Mouse (Mus musculus) MEL (cell line): ENCODE results near the gene Atp13a1. TPM values are rescaled to one million over a fixed set of nuclear protein-coding genes. Genes with fewer than 3 reads are reported as not detected.

Source experiments
- DNase-seq: peaks from one replicate; pipeline ENCODE4 v3.0.0; 2011; ENCODE audit warnings: low read depth, low spot score
- H3K27ac ChIP-seq: 2 replicates; pipeline ENCODE4 v1.5.1; 2012; ENCODE audit warnings: low read depth, mild to moderate bottlenecking, control low read depth, low read length, moderate library complexity; ENCODE audit not compliant: control insufficient read depth
- H3K27me3 ChIP-seq, 2 experiments: fragments of 150-350 bp in 1 of 2; sonication (generic) in 1 of 2; 2 replicates each; pipeline ENCODE4 v1.6.1; 2012; ENCODE audit warnings: low read length in 2 of 2, mild to moderate bottlenecking in 2 of 2, improper control_type of control experiment in 1 of 2, moderate library complexity in 1 of 2; ENCODE audit not compliant: insufficient read depth in 2 of 2, control insufficient read depth in 1 of 2
- H3K36me3 ChIP-seq, 2 experiments: 2 replicates each; pipeline ENCODE4 v1.6.1; 2012 to 2014; ENCODE audit warnings: low read length in 2 of 2, improper control_type of control experiment in 1 of 2, inconsistent platforms in 1 of 2, mild to moderate bottlenecking in 1 of 2; ENCODE audit not compliant: insufficient read depth in 2 of 2, control insufficient read depth in 1 of 2
- H3K4me1 ChIP-seq, 2 experiments: fragments of 150-350 bp in 1 of 2; sonication (generic) in 1 of 2; 2 replicates each; pipeline ENCODE4 v1.6.1; 2012; ENCODE audit warnings: low read length in 2 of 2, improper control_type of control experiment in 1 of 2, mild to moderate bottlenecking in 1 of 2; ENCODE audit not compliant: insufficient read depth in 2 of 2, control insufficient read depth in 1 of 2
- H3K4me3 ChIP-seq, 2 experiments: fragments of 150-350 bp in 1 of 2; sonication (generic) in 1 of 2; 2 replicates each; pipeline ENCODE4 v1.5.1; 2012; ENCODE audit warnings: low read depth in 2 of 2, low read length in 2 of 2, mild to moderate bottlenecking in 2 of 2, moderate library complexity in 2 of 2, control low read depth in 1 of 2, improper control_type of control experiment in 1 of 2; ENCODE audit not compliant: control insufficient read depth in 1 of 2, insufficient read depth in 1 of 2
- H3K79me2 ChIP-seq: 2 replicates; pipeline ENCODE4 v1.6.1; 2012; ENCODE audit warnings: mild to moderate bottlenecking, low read length, moderate library complexity; ENCODE audit not compliant: control insufficient read depth, poor library complexity, insufficient read depth
- H3K9ac ChIP-seq: 2 replicates; pipeline ENCODE4 v1.6.1; 2012; ENCODE audit warnings: low read depth, mild to moderate bottlenecking, control low read depth, low read length, moderate library complexity; ENCODE audit not compliant: control insufficient read depth, poor library complexity, severe bottlenecking
- H3K9me3 ChIP-seq: fragments of 150-350 bp; sonication (generic); replicated peaks from 2 replicates; pipeline ENCODE4 v1.6.1; 2012; ENCODE audit warnings: mild to moderate bottlenecking, low read length, improper control_type of control experiment, moderate library complexity; ENCODE audit not compliant: insufficient read depth
- CHD1 ChIP-seq: IDR thresholded peaks from 2 replicates; pipeline ENCODE4 v1.6.1; 2012; ENCODE audit warnings: low read depth, mild to moderate bottlenecking, inconsistent platforms, low read length, improper control_type of control experiment
- CHD2 ChIP-seq: IDR thresholded peaks from 2 replicates; pipeline ENCODE4 v1.6.1; 2011; ENCODE audit warnings: low read length, improper control_type of control experiment
- CTCF ChIP-seq, 3 experiments: IDR thresholded peaks in 2 of 3; conservative IDR thresholded peaks in 1 of 3; 2 replicates each; pipeline ENCODE4 v1.5.1; 2011 to 2012; ENCODE audit warnings: low read length in 3 of 3, low read depth in 2 of 3, mild to moderate bottlenecking in 2 of 3, improper control_type of control experiment in 1 of 3, inconsistent platforms in 1 of 3, mixed read lengths in 1 of 3, moderate library complexity in 1 of 3; ENCODE audit not compliant: control insufficient read depth in 1 of 3, insufficient read depth in 1 of 3, poor library complexity in 1 of 3, severe bottlenecking in 1 of 3
- EP300 ChIP-seq, 2 experiments: IDR thresholded peaks; 2 replicates each; pipeline ENCODE4 v1.6.1; 2011; ENCODE audit warnings: improper control_type of control experiment in 2 of 2, low read length in 2 of 2, low read depth in 1 of 2, mild to moderate bottlenecking in 1 of 2
- ETS1 ChIP-seq: IDR thresholded peaks from 2 replicates; pipeline ENCODE4 v1.6.1; 2012; ENCODE audit warnings: low read depth, mild to moderate bottlenecking, inconsistent platforms, low read length, improper control_type of control experiment, moderate library complexity
- GABPA ChIP-seq: IDR thresholded peaks from 2 replicates; pipeline ENCODE4 v1.6.1; 2012; ENCODE audit warnings: low read depth, mild to moderate bottlenecking, inconsistent platforms, low read length, improper control_type of control experiment, moderate library complexity
- GATA1 ChIP-seq: IDR thresholded peaks from 2 replicates; pipeline ENCODE4 v1.6.1; 2011; ENCODE audit warnings: low read depth, low read length, improper control_type of control experiment
- HCFC1 ChIP-seq: IDR thresholded peaks from 2 replicates; pipeline ENCODE4 v1.6.1; 2012; ENCODE audit warnings: low read depth, mild to moderate bottlenecking, inconsistent platforms, low read length, improper control_type of control experiment, moderate library complexity
- JUND ChIP-seq: IDR thresholded peaks from 2 replicates; pipeline ENCODE4 v1.6.1; 2011; ENCODE audit warnings: low read depth, mild to moderate bottlenecking, improper control_type of control experiment, low read length
- KAT2A ChIP-seq: conservative IDR thresholded peaks from 2 replicates; pipeline ENCODE4 v1.6.1; 2012; ENCODE audit warnings: low read depth, low read length, improper control_type of control experiment, inconsistent platforms
- MAFK ChIP-seq: IDR thresholded peaks from 2 replicates; pipeline ENCODE4 v1.6.1; 2011; ENCODE audit warnings: low read depth, mild to moderate bottlenecking, low read length, improper control_type of control experiment, borderline replicate concordance
- MAX ChIP-seq: IDR thresholded peaks from 2 replicates; pipeline ENCODE4 v1.6.1; 2011; ENCODE audit warnings: low read length, improper control_type of control experiment
- MXI1 ChIP-seq: IDR thresholded peaks from 2 replicates; pipeline ENCODE4 v1.6.1; 2011; ENCODE audit warnings: mild to moderate bottlenecking, low read depth, low read length, improper control_type of control experiment
- MYB ChIP-seq: IDR thresholded peaks from 2 replicates; pipeline ENCODE4 v1.6.1; 2011; ENCODE audit warnings: mild to moderate bottlenecking, low read depth, low read length, improper control_type of control experiment
- NRF1 ChIP-seq: IDR thresholded peaks from 2 replicates; pipeline ENCODE4 v1.6.1; 2014; ENCODE audit warnings: low read depth, mild to moderate bottlenecking, inconsistent platforms, low read length, improper control_type of control experiment, moderate library complexity; ENCODE audit not compliant: poor library complexity, insufficient read depth, severe bottlenecking
- POLR2A ChIP-seq, 2 experiments: IDR thresholded peaks; 2 replicates each; pipeline ENCODE4 v1.6.1; 2011 to 2012; ENCODE audit warnings: low read length in 2 of 2, mild to moderate bottlenecking in 2 of 2, control low read depth in 1 of 2, improper control_type of control experiment in 1 of 2, low read depth in 1 of 2, moderate library complexity in 1 of 2; ENCODE audit not compliant: control insufficient read depth in 1 of 2, insufficient read depth in 1 of 2, poor library complexity in 1 of 2
- POLR2AphosphoS5 ChIP-seq: IDR thresholded peaks from 2 replicates; pipeline ENCODE4 v1.6.1; 2012; ENCODE audit warnings: low read depth, borderline replicate concordance, mild to moderate bottlenecking, inconsistent platforms, low read length, moderate library complexity, mixed read lengths
- RAD21 ChIP-seq: IDR thresholded peaks from 2 replicates; pipeline ENCODE4 v1.6.1; 2011; ENCODE audit warnings: mild to moderate bottlenecking, low read depth, low read length, improper control_type of control experiment
- RCOR1 ChIP-seq: IDR thresholded peaks from 2 replicates; pipeline ENCODE4 v1.6.1; 2012; ENCODE audit warnings: low read depth, mild to moderate bottlenecking, inconsistent platforms, low read length, improper control_type of control experiment
- SIN3A ChIP-seq: IDR thresholded peaks from 2 replicates; pipeline ENCODE4 v1.6.1; 2012; ENCODE audit warnings: low read length, improper control_type of control experiment, inconsistent platforms
- TAL1 ChIP-seq: IDR thresholded peaks from 2 replicates; pipeline ENCODE4 v1.6.1; 2012; ENCODE audit warnings: mild to moderate bottlenecking, inconsistent platforms, low read length, moderate library complexity, mixed read lengths
- TBP ChIP-seq: IDR thresholded peaks from 2 replicates; pipeline ENCODE4 v1.8.0; 2011; ENCODE audit warnings: low read depth, low read length, improper control_type of control experiment
- TCF12 ChIP-seq: IDR thresholded peaks from 2 replicates; pipeline ENCODE4 v1.6.1; 2014; ENCODE audit warnings: low read depth, mild to moderate bottlenecking, inconsistent platforms, low read length, improper control_type of control experiment, moderate library complexity
- UBTF ChIP-seq: IDR thresholded peaks from 2 replicates; pipeline ENCODE4 v1.6.1; 2012; ENCODE audit warnings: low read depth, mild to moderate bottlenecking, inconsistent platforms, low read length, improper control_type of control experiment, moderate library complexity, borderline replicate concordance; ENCODE audit not compliant: insufficient read depth
- ZMIZ1 ChIP-seq: IDR thresholded peaks from 2 replicates; pipeline ENCODE4 v1.6.1; 2012; ENCODE audit warnings: low read depth, mild to moderate bottlenecking, inconsistent platforms, low read length, improper control_type of control experiment, moderate library complexity
- ZNF384 ChIP-seq: IDR thresholded peaks from 2 replicates; pipeline ENCODE4 v1.6.1; 2012; ENCODE audit warnings: low read depth, mild to moderate bottlenecking, inconsistent platforms, low read length, improper control_type of control experiment
- polyA plus RNA-seq, 2 experiments: library from polyadenylated mRNA; stranded (reverse) in 1 of 2; unstranded in 1 of 2; fragments of >175 nt in 1 of 2; fragments of >200 nt in 1 of 2; gene quantifications; 2 replicates each; pipeline versions ENCODE4 v1.2.1 to v1.2.4; 2012; ENCODE audit warnings: low replicate concordance in 2 of 2, low read depth in 1 of 2; ENCODE audit not compliant: insufficient read length in 2 of 2, insufficient read depth in 1 of 2, missing spikeins in 1 of 2
- total RNA-seq: library from RNA; depleted of rRNA; stranded (reverse); fragments of 300-350 nt; gene quantifications from 2 replicates; pipeline ENCODE4 v1.2.3, GENCODE M21; 2012

Gene Atp13a1
- total and polyA plus RNA-seq, 3 experiments, result 52.4 to 83.7 TPM; not detected in 1

DNA sequence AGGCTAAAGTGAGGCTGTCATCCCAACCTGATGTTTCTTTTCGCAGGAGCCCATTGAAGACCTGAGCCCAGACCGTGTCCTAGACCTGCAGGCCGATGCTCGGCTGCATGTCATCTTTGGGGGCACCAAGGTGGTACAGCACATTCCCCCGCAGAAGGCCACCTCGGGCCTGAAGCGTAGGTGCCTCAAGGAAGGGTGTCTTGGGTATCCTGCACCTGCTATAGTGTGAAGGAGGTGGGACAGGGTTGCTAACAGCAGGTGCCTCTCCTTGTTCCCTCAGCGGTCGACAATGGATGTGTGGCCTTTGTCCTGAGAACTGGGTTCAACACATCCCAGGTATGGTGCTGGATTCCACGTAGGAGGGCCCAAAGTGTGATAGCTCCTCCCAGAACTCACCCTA is 6.7 kb downstream of the Atp13a1 start:
- TF ChIP-seq MAX (no peak), HCFC1 (no peak), GABPA (no peak), TAL1 (no peak), POLR2A (IDR thresholded peaks at IDR 0.05; ENCODE audit: control insufficient read depth in 1 of 2, insufficient read depth in 1 of 2, low read depth in 1 of 2, low read length in 2 of 2, poor library complexity in 1 of 2) (no peak), JUND (no peak), UBTF (no peak), CTCF (IDR thresholded peaks at IDR 0.05 in 2 of 3, conservative IDR thresholded peaks at IDR 0.05 in 1 of 3; ENCODE audit: control insufficient read depth in 1 of 3, insufficient read depth in 1 of 3, low read depth in 2 of 3, low read length in 3 of 3, poor library complexity in 1 of 3, severe bottlenecking in 1 of 3) (no peak), ZNF384 (no peak), NRF1 (no peak), EP300 (IDR thresholded peaks at IDR 0.05; ENCODE audit: low read depth in 1 of 2, low read length in 2 of 2) (no peak)
- H3K27me3 ChIP-seq, result no peaks in the 10 kb centered on the region
- H3K79me2 ChIP-seq, result peaks cover 12% of the 10 kb centered on the region; the same call in 1 of the 2 replicates
- no peak overlapping the region for H3K4me3 ChIP-seq
- H3K4me1 ChIP-seq, result peaks cover 0 to 4% of the 10 kb centered on the region in 2 experiments; a peak in 2 of 4 replicates
- H3K9me3 ChIP-seq, result no peaks in the 10 kb centered on the region
- peaks cover 5% of the 10 kb centered on the region in 2 experiments for H3K36me3 ChIP-seq
- DNase-seq, result no peak
- H3K9ac ChIP-seq, result no peak overlapping the region
- H3K27ac ChIP-seq, result no peak overlapping the region

DNA sequence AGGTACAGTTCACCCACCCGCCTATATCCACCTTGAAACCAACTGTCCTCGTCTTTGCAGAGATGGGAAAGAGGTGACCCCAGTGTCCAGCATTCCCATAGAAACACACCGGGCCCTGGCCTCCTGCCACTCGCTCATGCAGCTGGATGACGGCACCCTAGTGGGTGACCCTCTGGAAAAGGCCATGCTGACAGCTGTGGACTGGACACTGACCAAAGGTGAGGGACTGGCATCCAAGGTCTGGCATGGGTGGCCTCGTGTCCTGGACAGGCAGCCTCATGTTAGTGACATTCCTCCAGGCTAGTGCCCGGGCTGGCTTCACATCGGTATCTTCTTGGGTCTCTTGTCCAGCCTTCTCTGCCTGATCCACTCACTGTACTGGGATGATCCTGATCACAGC is 8.3 kb downstream of the Atp13a1 start:
- TF ChIP-seq UBTF (no peak), TBP (no peak), MYB (no peak), MXI1 (no peak), RCOR1 (no peak), ZMIZ1 (no peak)
- Histone ChIP-seq H3K4me3 (no peak overlapping the region), H3K9ac (no peak overlapping the region), H3K4me1 (no peaks in the 10 kb centered on the region), H3K9me3 (no peaks in the 10 kb centered on the region), H3K79me2 (no peaks in the 10 kb centered on the region), H3K36me3 (peaks cover 0 to 8% of the 10 kb centered on the region in 2 experiments; a peak in 2 of 4 replicates), H3K27me3 (no peaks in the 10 kb centered on the region), H3K27ac (no peak overlapping the region)
- no peak for DNase-seq

DNA sequence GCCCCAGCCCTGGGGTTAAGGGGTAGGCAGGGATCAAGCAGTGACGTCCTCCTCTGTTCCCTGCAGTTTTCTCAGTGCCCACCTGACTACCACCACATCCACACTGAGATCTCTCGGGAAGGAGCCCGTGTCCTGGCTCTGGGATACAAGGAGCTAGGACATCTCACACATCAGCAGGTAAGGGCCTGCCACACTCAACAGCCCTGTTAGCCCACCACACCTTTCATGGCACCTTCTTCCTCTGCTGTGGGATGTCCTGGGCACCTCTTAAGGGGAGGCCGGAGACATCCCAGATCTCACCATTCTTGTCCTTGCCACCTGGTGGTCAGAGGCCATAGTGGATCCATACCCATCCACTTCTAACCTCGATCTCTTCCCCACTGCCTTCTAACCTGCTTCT is 9.0 kb downstream of the Atp13a1 start:
- H3K9me3 ChIP-seq, result no peaks in the 10 kb centered on the region

More for the DNA sequence above, 9.0 kb downstream of the Atp13a1 start:
- Histone ChIP-seq H3K4me1 (no peaks in the 10 kb centered on the region), H3K4me3 (no peak overlapping the region), H3K79me2 (no peaks in the 10 kb centered on the region)
- TF ChIP-seq POLR2AphosphoS5 (no peak), HCFC1 (no peak), ZMIZ1 (no peak), KAT2A (no peak), CHD1 (no peak), CHD2 (no peak), GATA1 (no peak), UBTF (no peak), NRF1 (no peak), JUND (no peak), MAFK (no peak), SIN3A (no peak), TCF12 (no peak), ETS1 (no peak), RCOR1 (no peak), GABPA (no peak), MYB (no peak), RAD21 (no peak), MXI1 (no peak)
- TF ChIP-seq, all 39 proteins: peak for 0
- no peak overlapping the region for H3K9ac ChIP-seq
- H3K27ac ChIP-seq, result no peak overlapping the region
- H3K27me3 ChIP-seq, result no peaks in the 10 kb centered on the region
- DNase-seq, result no peak
- H3K36me3 ChIP-seq, result peaks cover 0 to 8% of the 10 kb centered on the region in 2 experiments; a peak in 2 of 4 replicates
